In genomic region chr11:75145841-75146240, GRCm38 (mm10) we compare ENCODE assay signal across 30 mouse cellular contexts. TPM values are rescaled to one million over a fixed set of nuclear protein-coding genes. Genes with fewer than 3 reads are reported as not detected.
DNase-seq lines count a peak whose midpoint lies in the region; ATAC-seq and TF ChIP-seq lines count a peak whose summit lies in the region.
"Had no signal": no experiment of that assay in that cellular context is flagged by ENCODE, and none has a peak within 500 bp of the region (broad histone marks: within the 10 kb centered on the region; RNA-seq: fewer than 3 reads in every experiment).

No protein-coding gene starts in this region.

- H3K36me3 ChIP-seq in kidney, embryonic 15.5 days, result peaks cover 51% of the 10 kb centered on the region
- peaks cover 20% of the 10 kb centered on the region; the same call in 1 of the 2 replicates for H3K36me3 ChIP-seq in kidney, embryonic 14.5 days (ENCODE audit: control insufficient read depth, insufficient read depth, low read length)
- H3K36me3 ChIP-seq in ES-E14 (ENCODE audit: control insufficient read depth, insufficient read depth, low read length, poor library complexity, severe bottlenecking), result peaks cover 8% of the 10 kb centered on the region; the same call in 1 of the 2 replicates
- peaks cover 42% of the 10 kb centered on the region for H3K36me3 ChIP-seq in limb, embryonic 12.5 days

- ATAC-seq in kidney, embryonic 15.5 days (replicated peaks; ENCODE audit: low FRiP score), result no peak
- no peak for ATAC-seq in kidney, embryonic 14.5 days (ENCODE audit: low FRiP score, low TSS enrichment)
- ATAC-seq in limb, embryonic 12.5 days (ENCODE audit: insufficient number of reproducible peaks, insufficient read depth, low FRiP score, low TSS enrichment, low read depth), result no peak
- ATAC-seq: forebrain, embryonic 16.5 days; hindbrain, embryonic 16.5 days; midbrain, embryonic 13.5 days had no signal

- peak overlapping the region; percentile 55 for H3K27ac ChIP-seq in kidney, embryonic 15.5 days
- no peak overlapping the region; the same call in 1 of the 2 replicates for H3K27ac ChIP-seq in kidney, embryonic 14.5 days (ENCODE audit: low read depth, low read length)
- no peak overlapping the region for H3K27ac ChIP-seq in ES-E14 (ENCODE audit: insufficient read depth, low read depth, low read length, poor library complexity, severe bottlenecking)
- peak overlapping the region; percentile 13; the same call in 1 of the 2 replicates for H3K27ac ChIP-seq in limb, embryonic 12.5 days
- H3K27ac ChIP-seq: embryonic facial prominence, embryonic 13.5 days; left cerebral cortex, adult 2 months; liver, embryonic 14.5 days; macrophage; midbrain, embryonic 13.5 days had no signal

- no peak overlapping the region for H3K4me3 ChIP-seq in kidney, embryonic 15.5 days (replicated peaks)
- H3K4me3 ChIP-seq in kidney, embryonic 14.5 days (ENCODE audit: low read length), result no peak overlapping the region
- H3K4me3 ChIP-seq in ES-E14 (ENCODE audit: insufficient read depth in 1 of 2, low read depth in 1 of 2, low read length in 2 of 2, poor library complexity in 1 of 2, severe bottlenecking in 1 of 2), result no peak overlapping the region
- no peak overlapping the region for H3K4me3 ChIP-seq in limb, embryonic 12.5 days (replicated peaks)
- H3K4me3 ChIP-seq: embryonic facial prominence, embryonic 13.5 days; erythroblast, embryonic 14.5 days; left cerebral cortex, adult 2 months; midbrain, embryonic 13.5 days had no signal

- WGBS in kidney, embryonic 15.5 days, result 63% methylated on average over 2 of the region's 2 CpGs
- WGBS in kidney, embryonic 14.5 days, result 61% methylated on average over 2 of the region's 2 CpGs
- WGBS in limb, embryonic 12.5 days, result 78% methylated on average over 2 of the region's 2 CpGs

- no peak overlapping the region for H3K9ac ChIP-seq in kidney, embryonic 15.5 days
- no peak overlapping the region for H3K9ac ChIP-seq in kidney, embryonic 14.5 days (ENCODE audit: low read depth, low read length)
- no peak overlapping the region for H3K9ac ChIP-seq in ES-E14 (ENCODE audit: insufficient read depth, low read depth, low read length, poor library complexity, severe bottlenecking)
- H3K9ac ChIP-seq in limb, embryonic 12.5 days (replicated peaks), result no peak overlapping the region
- H3K9ac ChIP-seq: embryonic facial prominence, embryonic 13.5 days; liver, embryonic 14.5 days; midbrain, embryonic 13.5 days had no signal

- H3K9me3 ChIP-seq in kidney, embryonic 15.5 days (replicated peaks), result no peaks in the 10 kb centered on the region
- no peaks in the 10 kb centered on the region for H3K9me3 ChIP-seq in kidney, embryonic 14.5 days (ENCODE audit: control insufficient read depth, low read length)
- no peaks in the 10 kb centered on the region for H3K9me3 ChIP-seq in ES-E14 (ENCODE audit: control insufficient read depth, insufficient read depth, low read depth, low read length)
- no peaks in the 10 kb centered on the region for H3K9me3 ChIP-seq in limb, embryonic 12.5 days
- H3K9me3 ChIP-seq: embryonic facial prominence, embryonic 13.5 days; midbrain, embryonic 13.5 days had no signal

- in situ Hi-C loops in ES-E14 (cut with MboI; ENCODE audit: low sequenced_read_pairs in 2 of 2, unreplicated experiment in 2 of 2), result no loop called here

- H3K27me3 ChIP-seq in kidney, embryonic 15.5 days, result no peaks in the 10 kb centered on the region
- no peaks in the 10 kb centered on the region for H3K27me3 ChIP-seq in kidney, embryonic 14.5 days (ENCODE audit: control insufficient read depth, insufficient read depth, low read length)
- no peaks in the 10 kb centered on the region for H3K27me3 ChIP-seq in limb, embryonic 12.5 days
- H3K27me3 ChIP-seq: embryonic facial prominence, embryonic 13.5 days; midbrain, embryonic 13.5 days had no signal

- H3K4me1 ChIP-seq in kidney, embryonic 15.5 days, result peaks cover 53% of the 10 kb centered on the region
- H3K4me1 ChIP-seq in kidney, embryonic 14.5 days (ENCODE audit: control insufficient read depth, insufficient read depth, low read length), result peaks cover 24% of the 10 kb centered on the region
- peaks cover 7 to 19% of the 10 kb centered on the region in 2 experiments; a peak in 3 of 4 replicates for H3K4me1 ChIP-seq in ES-E14 (ENCODE audit: control insufficient read depth in 2 of 2, insufficient read depth in 2 of 2, low read length in 2 of 2, poor library complexity in 1 of 2)
- H3K4me1 ChIP-seq in limb, embryonic 12.5 days (replicated peaks), result peaks cover 73% of the 10 kb centered on the region

- DNase-seq in heart, adult 11 months, result peak; percentile 36
- no peak for DNase-seq in heart, adult 18-20 months
- DNase-seq in ES-E14 (ENCODE audit: low read depth, low spot score), result no peak
- DNase-seq in thymus, postnatal 25 days, result no peak
- DNase-seq: adrenal gland, postnatal 14 days; cerebellum, adult 11 months; cerebellum, adult 9-10 months; embryo, embryonic 11 days; heart, postnatal 10 days; kidney, adult 11 months; kidney, postnatal 10 days; liver; lung, adult 2 months; lung, postnatal 10 days; right cerebral cortex, adult 18-20 months; spleen, adult 18-20 months; thymus, adult 2 months; thymus, postnatal 4 days had no signal

- no peak overlapping the region for H3K4me2 ChIP-seq in kidney, embryonic 15.5 days
- no peak overlapping the region for H3K4me2 ChIP-seq in kidney, embryonic 14.5 days (replicated peaks; ENCODE audit: low read depth, low read length)
- no peak overlapping the region for H3K4me2 ChIP-seq in limb, embryonic 12.5 days
- H3K4me2 ChIP-seq: embryonic facial prominence, embryonic 13.5 days; heart, embryonic 11.5 days; midbrain, embryonic 13.5 days had no signal

TF ChIP-seq in ES-E14, 5 proteins besides CTCF, POLR2A, EP300 and RAD21:
- TF ChIP-seq HCFC1 (IDR thresholded peaks at IDR 0.05; ENCODE audit: borderline replicate concordance, insufficient read depth, low read length) (no peak), CHD2 (IDR thresholded peaks at IDR 0.05; ENCODE audit: low read depth, low read length) (no peak), MAFK (IDR thresholded peaks at IDR 0.05; ENCODE audit: insufficient read depth, low read depth, low read length) (no peak), ZNF384 (IDR thresholded peaks at IDR 0.05; ENCODE audit: low read depth, low read length) (peak; percentile 73; the same call in 1 of the 2 replicates), ZC3H11A (IDR thresholded peaks at IDR 0.05; ENCODE audit: borderline replicate concordance, low read depth, low read length) (no peak)

RNA-seq across cellular contexts. Expression of gene Hic1, which starts 23.5 kb away (rescaled TPM):
- 10 to 100 TPM in 1 of 2 experiments, 1 to 10 TPM in 1; 6.6 to 11.5 TPM for total RNA-seq in heart, adult 18-20 months (2021)
- 24.3 and 25.9 TPM in 2 replicates for polyA plus RNA-seq in kidney, embryonic 15.5 days (2015; fragmentation: Nextera tagmentation; extraction: Ambion mirVana)
- polyA plus RNA-seq in kidney, embryonic 14.5 days (2014; fragmentation: Nextera tagmentation; extraction: Ambion mirVana), result 16.9 and 26.6 TPM in 2 replicates
- total RNA-seq in ES-E14 (2012; rRNA removed), result 1.4 and 2.1 TPM in 2 replicates
- 30.3 and 35.5 TPM in 2 replicates for polyA plus RNA-seq in limb, embryonic 12.5 days (2016; fragmentation: Nextera tagmentation; extraction: Ambion mirVana)
- polyA plus RNA-seq: macrophage had no signal

RNA-seq across cellular contexts. Expression of gene Ovca2, which starts 32.8 kb away (rescaled TPM):
- 1 to 10 TPM; 5.5 to 7.0 TPM for total RNA-seq in heart, adult 18-20 months (2021)
- polyA plus RNA-seq in kidney, embryonic 15.5 days (2015; fragmentation: Nextera tagmentation; extraction: Ambion mirVana), result 25.3 and 27.0 TPM in 2 replicates
- 33.3 and 33.4 TPM in 2 replicates for polyA plus RNA-seq in kidney, embryonic 14.5 days (2014; fragmentation: Nextera tagmentation; extraction: Ambion mirVana)
- 11.7 and 14.8 TPM in 2 replicates for total RNA-seq in ES-E14 (2012; rRNA removed)
- polyA plus RNA-seq in limb, embryonic 12.5 days (2016; fragmentation: Nextera tagmentation; extraction: Ambion mirVana), result 29.6 and 31.0 TPM in 2 replicates

RNA-seq across cellular contexts. Expression of gene Dph1, which starts 45.2 kb away (rescaled TPM):
- 1 to 10 TPM; 8.7 to 9.8 TPM for total RNA-seq in heart, adult 18-20 months (2021)
- 24.6 and 26.3 TPM in 2 replicates for polyA plus RNA-seq in kidney, embryonic 15.5 days (2015; fragmentation: Nextera tagmentation; extraction: Ambion mirVana)
- polyA plus RNA-seq in kidney, embryonic 14.5 days (2014; fragmentation: Nextera tagmentation; extraction: Ambion mirVana), result 25.7 and 29.2 TPM in 2 replicates
- 32.8 and 43.6 TPM in 2 replicates for total RNA-seq in ES-E14 (2012; rRNA removed)
- 24.0 and 25.5 TPM in 2 replicates for polyA plus RNA-seq in limb, embryonic 12.5 days (2016; fragmentation: Nextera tagmentation; extraction: Ambion mirVana)

RNA-seq across cellular contexts. Expression of gene Rtn4rl1, which starts 47.7 kb away (rescaled TPM):
- 1 to 10 TPM; 5.7 TPM for total RNA-seq in heart, adult 18-20 months (2021)
- polyA plus RNA-seq in kidney, embryonic 15.5 days (2015; fragmentation: Nextera tagmentation; extraction: Ambion mirVana), result 3.4 and 3.6 TPM in 2 replicates
- polyA plus RNA-seq in kidney, embryonic 14.5 days (2014; fragmentation: Nextera tagmentation; extraction: Ambion mirVana), result 2.7 and 4.2 TPM in 2 replicates
- 1.0 and 1.1 TPM in 2 replicates for total RNA-seq in ES-E14 (2012; rRNA removed)
- polyA plus RNA-seq in limb, embryonic 12.5 days (2016; fragmentation: Nextera tagmentation; extraction: Ambion mirVana), result 1.5 and 2.1 TPM in 2 replicates
- polyA plus RNA-seq: erythroblast, embryonic 14.5 days had no signal

Comparison
In these comparisons a context has a peak if more than half of its experiments do, and no peak if none do; other contexts are left out.
1. H3K27ac ChIP-seq: peak in kidney, embryonic 15.5 days (single experiment) and limb, embryonic 12.5 days (single experiment); none in kidney, embryonic 14.5 days (single experiment) and ES-E14 (single experiment).